Mouse (Mus musculus) midbrain, embryonic 15.5 days (tissue): ENCODE measurements at regions not wholly inside any gene's neighbourhood (a gene's known extent, or its start where the extent isn't known, plus 50 kb on each side); places are given as distances from the start of the nearest gene placed in this dataset.

ENCODE experiments used
- ATAC-seq: fragments of 200-750 bp; cut with Nextera tagmentation; replicated peaks from 2 replicates; pipeline ENCODE4 v1.8.0; 2017; ENCODE audit warnings: moderate TSS enrichment
- H3K27ac ChIP-seq: fragments of 300-500 bp; sonication (generic); 2 replicates; pipeline ENCODE4 v1.5.1; 2015; ENCODE audit warnings: mild to moderate bottlenecking, inconsistent platforms
- H3K27me3 ChIP-seq: fragments of 300-500 bp; sonication (generic); replicated peaks from 2 replicates; pipeline ENCODE4 v1.6.1; 2015; ENCODE audit warnings: inconsistent platforms
- H3K36me3 ChIP-seq: fragments of 300-500 bp; sonication (generic); replicated peaks from 2 replicates; pipeline ENCODE4 v1.6.1; 2015; ENCODE audit warnings: inconsistent platforms
- H3K4me1 ChIP-seq: fragments of 300-500 bp; sonication (generic); 2 replicates; pipeline ENCODE4 v1.6.1; 2015; ENCODE audit warnings: inconsistent platforms
- H3K4me2 ChIP-seq: fragments of 300-500 bp; sonication (generic); 2 replicates; pipeline ENCODE4 v1.6.1; 2015; ENCODE audit warnings: inconsistent platforms, mild to moderate bottlenecking, moderate library complexity
- H3K4me3 ChIP-seq: fragments of 300-500 bp; sonication (generic); 2 replicates; pipeline ENCODE4 v1.5.1; 2015; ENCODE audit warnings: mild to moderate bottlenecking, inconsistent platforms
- H3K9ac ChIP-seq: fragments of 300-500 bp; sonication (generic); 2 replicates; pipeline ENCODE4 v1.6.1; 2015; ENCODE audit warnings: mild to moderate bottlenecking, inconsistent platforms
- H3K9me3 ChIP-seq: fragments of 300-500 bp; sonication (generic); 2 replicates; pipeline ENCODE4 v1.6.1; 2016; ENCODE audit warnings: inconsistent platforms
- WGBS: fragments of 180-500 bp; shearing (Covaris S2); methylation state at CpG from one replicate; pipeline ENCODE4 v1.1.7; 2015; ENCODE audit warnings: mixed read lengths; 5-methylcytosine and 5-hydroxymethylcytosine counted together

- Histone ChIP-seq H3K4me3 (no peak overlapping the region), H3K9me3 (no peaks in the 10 kb centered on the region), H3K27ac (no peak overlapping the region), H3K36me3 (no peaks in the 10 kb centered on the region), H3K9ac (no peak overlapping the region), H3K27me3 (no peaks in the 10 kb centered on the region), H3K4me1 (no peaks in the 10 kb centered on the region), H3K4me2 (no peak overlapping the region)
- 84% methylated on average over 2 of the region's 2 CpGs for WGBS
- ATAC-seq = no peak
Measured at GRCm38 (mm10) chr11:37978131-37978530, 742.4 kb upstream of the Tenm2 start.

GRCm38 (mm10) chr11:37936439-37937134 lies 700.8 kb upstream of the Tenm2 start:
- no peak overlapping the region for H3K9ac ChIP-seq
- H3K27ac ChIP-seq = peak overlapping the region; percentile 61; the same call in 1 of the 2 replicates
- no peak overlapping the region for H3K4me2 ChIP-seq
- WGBS = 29% methylated on average over 5 of the region's 5 CpGs
- peak; percentile 65; the same call in 1 of the 2 replicates for ATAC-seq
- H3K36me3 ChIP-seq = no peaks in the 10 kb centered on the region
- H3K9me3 ChIP-seq = no peaks in the 10 kb centered on the region
- no peaks in the 10 kb centered on the region for H3K27me3 ChIP-seq
- H3K4me1 ChIP-seq = peaks cover 8% of the 10 kb centered on the region
- H3K4me3 ChIP-seq = no peak overlapping the region

- no peak overlapping the region for H3K9ac ChIP-seq
- H3K4me2 ChIP-seq = no peak overlapping the region
- H3K27ac ChIP-seq = no peak overlapping the region
- H3K36me3 ChIP-seq = no peaks in the 10 kb centered on the region
- no peaks in the 10 kb centered on the region for H3K4me1 ChIP-seq
- no peaks in the 10 kb centered on the region for H3K27me3 ChIP-seq
- no peak overlapping the region for H3K4me3 ChIP-seq
- no peaks in the 10 kb centered on the region for H3K9me3 ChIP-seq
- no peak for ATAC-seq
- WGBS = 82% methylated on average over 2 of the region's 2 CpGs
Measured at GRCm38 (mm10) chr11:37913161-37913560, 677.4 kb upstream of the Tenm2 start.

- Histone ChIP-seq H3K9me3 (no peaks in the 10 kb centered on the region), H3K4me1 (no peaks in the 10 kb centered on the region), H3K9ac (no peak overlapping the region), H3K27me3 (no peaks in the 10 kb centered on the region), H3K4me2 (no peak overlapping the region), H3K27ac (no peak overlapping the region), H3K4me3 (no peak overlapping the region), H3K36me3 (no peaks in the 10 kb centered on the region)
- 83% methylated on average over 2 of the region's 2 CpGs for WGBS
- ATAC-seq = no peak
Measured at GRCm38 (mm10) chr11:37904991-37905390, 669.2 kb upstream of the Tenm2 start.

- Histone ChIP-seq H3K4me1 (no peaks in the 10 kb centered on the region), H3K36me3 (no peaks in the 10 kb centered on the region), H3K9me3 (no peaks in the 10 kb centered on the region), H3K27me3 (no peaks in the 10 kb centered on the region), H3K9ac (no peak overlapping the region), H3K4me3 (no peak overlapping the region), H3K4me2 (no peak overlapping the region), H3K27ac (no peak overlapping the region)
- ATAC-seq = no peak
Measured at GRCm38 (mm10) chr11:37897713-37898112, 661.9 kb upstream of the Tenm2 start.

GRCm38 (mm10) chr11:37882717-37883116 lies 647.0 kb upstream of the Tenm2 start:
- Histone ChIP-seq H3K4me1 (no peaks in the 10 kb centered on the region), H3K27me3 (no peaks in the 10 kb centered on the region), H3K4me2 (no peak overlapping the region), H3K4me3 (no peak overlapping the region), H3K27ac (no peak overlapping the region), H3K9ac (no peak overlapping the region), H3K9me3 (no peaks in the 10 kb centered on the region), H3K36me3 (no peaks in the 10 kb centered on the region)
- no peak for ATAC-seq
- WGBS = 53% methylated on average over 4 of the region's 4 CpGs

GRCm38 (mm10) chr11:37837301-37837700 lies 601.5 kb upstream of the Tenm2 start:
- H3K4me3 ChIP-seq = no peak overlapping the region
- ATAC-seq = no peak
- no peaks in the 10 kb centered on the region for H3K9me3 ChIP-seq
- no peak overlapping the region for H3K27ac ChIP-seq
- 19% methylated on average over 5 of the region's 5 CpGs for WGBS
- no peak overlapping the region for H3K4me2 ChIP-seq
- H3K27me3 ChIP-seq = no peaks in the 10 kb centered on the region
- H3K36me3 ChIP-seq = no peaks in the 10 kb centered on the region
- no peaks in the 10 kb centered on the region for H3K4me1 ChIP-seq
- H3K9ac ChIP-seq = no peak overlapping the region

- Histone ChIP-seq H3K9me3 (no peaks in the 10 kb centered on the region), H3K36me3 (no peaks in the 10 kb centered on the region), H3K27me3 (no peaks in the 10 kb centered on the region), H3K9ac (no peak overlapping the region), H3K4me2 (no peak overlapping the region), H3K4me3 (no peak overlapping the region), H3K4me1 (no peaks in the 10 kb centered on the region), H3K27ac (no peak overlapping the region)
- no peak for ATAC-seq
- 63% methylated on average over 3 of the region's 3 CpGs for WGBS
Measured at GRCm38 (mm10) chr11:37830975-37831374, 595.2 kb upstream of the Tenm2 start.

- Histone ChIP-seq H3K9me3 (no peaks in the 10 kb centered on the region), H3K4me2 (no peak overlapping the region), H3K27me3 (no peaks in the 10 kb centered on the region), H3K27ac (no peak overlapping the region), H3K36me3 (no peaks in the 10 kb centered on the region), H3K4me1 (no peaks in the 10 kb centered on the region), H3K9ac (no peak overlapping the region), H3K4me3 (no peak overlapping the region)
- no peak for ATAC-seq
- 83% methylated on average over 5 of the region's 5 CpGs for WGBS
Measured at GRCm38 (mm10) chr11:37806761-37807160, 571.0 kb upstream of the Tenm2 start.

- Histone ChIP-seq H3K27me3 (no peaks in the 10 kb centered on the region), H3K9me3 (no peaks in the 10 kb centered on the region), H3K27ac (no peak overlapping the region), H3K36me3 (no peaks in the 10 kb centered on the region), H3K4me3 (no peak overlapping the region), H3K4me2 (no peak overlapping the region), H3K4me1 (no peaks in the 10 kb centered on the region), H3K9ac (no peak overlapping the region)
- no peak for ATAC-seq
- 73% methylated on average over 6 of the region's 6 CpGs for WGBS
Measured at GRCm38 (mm10) chr11:37798783-37799318, 563.1 kb upstream of the Tenm2 start.

- H3K4me1 ChIP-seq = peaks cover 5% of the 10 kb centered on the region
- ATAC-seq = peak; percentile 65
- no peak overlapping the region for H3K4me3 ChIP-seq
- no peak overlapping the region for H3K9ac ChIP-seq
- no peaks in the 10 kb centered on the region for H3K9me3 ChIP-seq
- H3K4me2 ChIP-seq = no peak overlapping the region
- 18% methylated on average over 2 of the region's 2 CpGs for WGBS
- no peaks in the 10 kb centered on the region for H3K36me3 ChIP-seq
- no peak overlapping the region for H3K27ac ChIP-seq
- no peaks in the 10 kb centered on the region for H3K27me3 ChIP-seq
Measured at GRCm38 (mm10) chr11:37772481-37773089, 536.8 kb upstream of the Tenm2 start.

GRCm38 (mm10) chr11:37770881-37771280 lies 535.1 kb upstream of the Tenm2 start:
- Histone ChIP-seq H3K27me3 (no peaks in the 10 kb centered on the region), H3K27ac (no peak overlapping the region), H3K36me3 (no peaks in the 10 kb centered on the region), H3K9ac (no peak overlapping the region), H3K9me3 (no peaks in the 10 kb centered on the region), H3K4me2 (no peak overlapping the region), H3K4me3 (no peak overlapping the region), H3K4me1 (peaks cover 5% of the 10 kb centered on the region)
- ATAC-seq = no peak
- WGBS = 42% methylated on average over 3 of the region's 3 CpGs

GRCm38 (mm10) chr11:37768121-37768520 lies 532.4 kb upstream of the Tenm2 start:
- no peak overlapping the region for H3K4me2 ChIP-seq
- ATAC-seq = no peak
- 57% methylated on average over 3 of the region's 3 CpGs for WGBS

More at GRCm38 (mm10) chr11:37768121-37768520, 532.4 kb upstream of the Tenm2 start:
- Histone ChIP-seq H3K9ac (no peak overlapping the region), H3K27ac (no peak overlapping the region), H3K27me3 (no peaks in the 10 kb centered on the region), H3K4me1 (peaks cover 5% of the 10 kb centered on the region), H3K9me3 (no peaks in the 10 kb centered on the region), H3K4me3 (no peak overlapping the region), H3K36me3 (no peaks in the 10 kb centered on the region)
